Mouse (Mus musculus) bone marrow, adult 2 months (tissue): Measurements from ENCODE around the gene Rab3d. TPM values are rescaled to one million over a fixed set of nuclear protein-coding genes. Genes with fewer than 3 reads are reported as not detected.

Experiments
- H3K27ac ChIP-seq: fragments of 200-500 bp; 2 replicates; pipeline ENCODE4 v1.5.1; 2012; ENCODE audit warnings: low read depth, mild to moderate bottlenecking, control low read depth, inconsistent platforms, low read length; ENCODE audit not compliant: control insufficient read depth, poor library complexity, insufficient read depth
- H3K4me1 ChIP-seq: fragments of 200-500 bp; 2 replicates; pipeline ENCODE4 v1.6.1; 2011; ENCODE audit warnings: low read length; ENCODE audit not compliant: control insufficient read depth, insufficient read depth
- H3K4me3 ChIP-seq: fragments of 200-500 bp; replicated peaks from 2 replicates; pipeline ENCODE3; 2011; ENCODE audit warnings: mild to moderate bottlenecking, low read depth, low read length, control low read depth; ENCODE audit not compliant: control insufficient read depth
- CTCF ChIP-seq: fragments of 200-500 bp; IDR thresholded peaks from 2 replicates; pipeline ENCODE4 v1.5.1; 2011; ENCODE audit warnings: low read length, control low read depth; ENCODE audit not compliant: control insufficient read depth, insufficient read depth
- POLR2A ChIP-seq: fragments of 200-500 bp; IDR thresholded peaks from 2 replicates; pipeline ENCODE4 v1.6.1; 2011; ENCODE audit warnings: low read depth, mild to moderate bottlenecking, control low read depth, low read length, borderline replicate concordance; ENCODE audit not compliant: control insufficient read depth
- WGBS: fragments of 180-500 bp; shearing (Covaris S2); methylation state at CpG from one replicate; pipeline ENCODE4 v1.1.7; 2018; 5-methylcytosine and 5-hydroxymethylcytosine counted together
- polyA plus RNA-seq: library from polyadenylated mRNA; stranded (reverse); fragments of >200 nt; gene quantifications from 2 replicates; pipeline ENCODE4 v1.2.4, GENCODE M21; 2011; ENCODE audit warnings: low replicate concordance; ENCODE audit not compliant: missing spikeins, insufficient read depth, insufficient read length

The Rab3d gene
- polyA plus RNA-seq, 1 experiment, result 20.9 TPM

GRCm38 (mm10) chr9:21948790-21949189, 30.8 kb upstream of the Rab3d start:
- TF ChIP-seq POLR2A (no peak), CTCF (no peak)
- 64% methylated on average over 6 of the region's 6 CpGs for WGBS
- no peak overlapping the region for H3K27ac ChIP-seq

GRCm38 (mm10) chr9:21948146-21948545, 30.2 kb upstream of the Rab3d start:
- Histone ChIP-seq H3K27ac (no peak overlapping the region), H3K4me1 (no peaks in the 10 kb centered on the region), H3K4me3 (no peak overlapping the region)
- WGBS, result 49% methylated on average over 8 of the region's 8 CpGs
- TF ChIP-seq CTCF (no peak), POLR2A (no peak)

More at GRCm38 (mm10) chr9:21948790-21949189, 30.8 kb upstream of the Rab3d start:
- Histone ChIP-seq H3K4me1 (no peaks in the 10 kb centered on the region; the same call in 1 of the 2 replicates), H3K4me3 (no peak overlapping the region)

- no peak overlapping the region for H3K27ac ChIP-seq
- TF ChIP-seq POLR2A (no peak), CTCF (no peak)
- 3% methylated on average over 28 of the region's 28 CpGs for WGBS
Observed at GRCm38 (mm10) chr9:21947540-21948130, 29.6 kb upstream of the Rab3d start.

DNA sequence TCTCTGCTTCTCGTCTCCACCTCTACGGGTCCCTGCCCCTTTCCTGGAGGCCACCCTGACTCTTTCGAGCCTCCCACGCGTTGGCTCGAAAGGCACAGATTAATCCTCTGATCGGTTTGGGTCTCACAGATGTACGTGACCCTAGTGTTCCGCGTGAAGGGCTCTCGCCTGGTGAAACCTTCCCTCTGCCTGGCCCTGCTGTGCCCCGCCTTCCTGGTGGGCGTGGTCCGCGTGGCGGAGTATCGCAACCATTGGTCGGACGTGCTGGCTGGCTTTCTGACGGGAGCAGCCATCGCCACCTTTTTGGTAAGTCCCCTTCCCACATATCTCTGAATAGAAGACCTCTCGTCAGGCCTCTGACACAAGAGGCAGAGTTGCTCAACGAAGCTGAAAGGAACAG, 26.3 kb upstream of the Rab3d start:
- Histone ChIP-seq H3K27ac (no peak overlapping the region), H3K4me3 (no peak overlapping the region), H3K4me1 (no peaks in the 10 kb centered on the region)
- TF ChIP-seq POLR2A (no peak), CTCF (no peak)
- 55% methylated on average over 23 of the region's 23 CpGs for WGBS

More at GRCm38 (mm10) chr9:21947540-21948130, 29.6 kb upstream of the Rab3d start:
- no peaks in the 10 kb centered on the region for H3K4me1 ChIP-seq
- no peak overlapping the region for H3K4me3 ChIP-seq

GRCm38 (mm10) chr9:21943638-21944037, 25.6 kb upstream of the Rab3d start:
- Histone ChIP-seq H3K27ac (no peak overlapping the region), H3K4me1 (no peaks in the 10 kb centered on the region), H3K4me3 (no peak overlapping the region)
- 70% methylated on average over 12 of the region's 12 CpGs for WGBS
- TF ChIP-seq CTCF, result no peak
- TF ChIP-seq POLR2A, result no peak

GRCm38 (mm10) chr9:21943046-21943445, 25.1 kb upstream of the Rab3d start:
- Histone ChIP-seq H3K27ac (no peak overlapping the region), H3K4me1 (no peaks in the 10 kb centered on the region), H3K4me3 (no peak overlapping the region)
- 70% methylated on average over 12 of the region's 12 CpGs for whole genome bisulfite sequencing
- TF ChIP-seq CTCF (no peak), POLR2A (no peak)

DNA sequence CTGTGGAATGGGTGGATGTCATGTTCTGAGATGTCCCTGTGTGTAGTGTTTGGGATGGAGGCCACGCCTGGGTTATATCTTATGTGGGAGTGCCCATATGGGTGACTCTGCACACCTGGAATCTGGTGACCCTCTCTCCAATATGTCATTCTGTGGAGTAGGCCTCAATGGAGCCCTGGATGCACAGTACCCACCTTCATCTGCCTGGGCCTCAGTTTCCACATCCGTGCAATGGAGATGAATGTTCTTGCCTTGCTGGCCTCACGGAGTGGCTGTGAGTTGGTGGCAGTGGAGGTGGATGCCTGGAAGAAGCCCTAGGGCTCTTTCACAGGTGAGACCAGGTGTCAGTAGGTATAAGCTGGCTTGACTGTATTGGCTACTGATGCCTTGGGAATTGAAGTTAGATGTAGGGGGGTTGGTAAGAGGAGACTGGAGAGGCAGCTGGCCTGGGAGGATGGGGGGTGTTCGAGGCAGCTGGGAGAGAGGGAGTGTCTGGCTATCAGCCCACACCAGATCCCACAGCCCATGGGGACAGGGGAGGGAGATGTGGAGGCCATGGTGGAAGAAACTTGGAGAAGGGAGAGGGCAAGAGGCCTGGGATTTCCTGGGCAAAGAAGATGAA, 20.4 kb upstream of the Rab3d start:
- 80% methylated on average over 4 of the region's 4 CpGs for WGBS

GRCm38 (mm10) chr9:21937711-21938175, 19.8 kb upstream of the Rab3d start:
- TF ChIP-seq POLR2A, result no peak
- no peak for TF ChIP-seq CTCF
- no peak overlapping the region for H3K27ac ChIP-seq
- H3K4me3 ChIP-seq, result no peak overlapping the region
- WGBS, result 86% methylated on average over 4 of the region's 4 CpGs
- H3K4me1 ChIP-seq, result no peaks in the 10 kb centered on the region

More for the DNA sequence above, 20.4 kb upstream of the Rab3d start:
- TF ChIP-seq POLR2A (no peak), CTCF (no peak)
- no peak overlapping the region for H3K4me3 ChIP-seq
- H3K27ac ChIP-seq, result no peak overlapping the region
- no peaks in the 10 kb centered on the region for H3K4me1 ChIP-seq
